ENCODE assay signal across 8 mouse cellular contexts in the genomic region with DNA sequence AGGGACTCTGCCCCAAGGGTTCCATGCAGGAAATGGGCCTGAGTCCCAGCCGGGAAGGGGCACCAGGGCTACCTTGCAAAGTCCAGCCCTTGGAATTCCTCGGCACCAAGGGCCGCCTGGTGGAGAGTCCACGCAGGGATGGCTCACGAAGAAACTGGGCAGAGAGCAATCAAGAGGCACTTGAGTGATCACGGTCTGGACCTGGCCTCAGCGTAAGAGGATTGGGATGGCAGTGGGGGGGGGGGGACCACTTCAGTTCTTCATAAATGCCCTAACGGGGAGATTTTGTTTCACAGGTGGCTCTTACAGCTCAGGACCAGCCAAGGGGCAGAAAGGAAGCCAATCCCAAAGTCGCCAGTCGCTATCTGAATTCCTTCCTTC. TPM values are rescaled to one million over a fixed set of nuclear protein-coding genes. Genes with fewer than 3 reads are reported as not detected.
DNase-seq lines count a peak whose midpoint lies in the region; ATAC-seq and TF ChIP-seq lines count a peak whose summit lies in the region.

No protein-coding gene starts in this region.

- H3K27me3 ChIP-seq in intestine, embryonic 16.5 days (replicated peaks; ENCODE audit: control insufficient read depth, insufficient read depth, low read length), result no peaks in the 10 kb centered on the region
- no peaks in the 10 kb centered on the region for H3K27me3 ChIP-seq in liver, postnatal 0 days (ENCODE audit: insufficient read depth, low read length)

- no peak for TF ChIP-seq EP300 in liver, postnatal 0 days (IDR thresholded peaks at IDR 0.05; ENCODE audit: low read depth)

- H3K36me3 ChIP-seq in intestine, embryonic 16.5 days (ENCODE audit: control insufficient read depth, insufficient read depth, low read length), result no peaks in the 10 kb centered on the region
- no peaks in the 10 kb centered on the region for H3K36me3 ChIP-seq in liver, postnatal 0 days (replicated peaks; ENCODE audit: insufficient read depth, low read length)

- peak overlapping the region; percentile 94 for H3K27ac ChIP-seq in intestine, embryonic 16.5 days (ENCODE audit: low read length)
- peak overlapping the region; percentile 58 for H3K27ac ChIP-seq in liver, postnatal 0 days (ENCODE audit: low read depth)

- H3K4me3 ChIP-seq in intestine, embryonic 16.5 days (ENCODE audit: low read length), result peak overlapping the region; percentile 12; the same call in 1 of the 2 replicates
- H3K4me3 ChIP-seq in liver, postnatal 0 days (ENCODE audit: low read depth, low read length), result no peak overlapping the region

- no peaks in the 10 kb centered on the region for H3K9me3 ChIP-seq in intestine, embryonic 16.5 days (ENCODE audit: control insufficient read depth, low read length)
- no peaks in the 10 kb centered on the region for H3K9me3 ChIP-seq in liver, postnatal 0 days (ENCODE audit: low read length)

- 9% methylated on average over 10 of the region's 10 CpGs for WGBS in intestine, embryonic 16.5 days
- 41% methylated on average over 10 of the region's 10 CpGs for WGBS in liver, postnatal 0 days (ENCODE audit: insufficient replicate concordance)

- H3K9ac ChIP-seq in intestine, embryonic 16.5 days (ENCODE audit: low read depth, low read length), result peak overlapping the region; percentile 67
- H3K9ac ChIP-seq in liver, postnatal 0 days (replicated peaks), result no peak overlapping the region

- no peak for ATAC-seq in intestine, embryonic 16.5 days
- ATAC-seq in liver, postnatal 0 days, result no peak
- ATAC-seq in frontal cortex, adult (ENCODE audit: low TSS enrichment), result no peak

- H3K4me2 ChIP-seq in intestine, embryonic 16.5 days (ENCODE audit: low read depth, low read length), result peak overlapping the region; percentile 56
- 0 out of 2 replicates have a peak overlapping the region, but pooled peaks have one; percentile 27 for H3K4me2 ChIP-seq in liver, postnatal 0 days (ENCODE audit: low read depth, low read length)

- TF ChIP-seq CTCF in liver, postnatal 0 days (IDR thresholded peaks at IDR 0.05; ENCODE audit: low read depth), result peak; percentile 22; the same call in 1 of the 2 replicates

- intact Hi-C loops in gastrocnemius, postnatal 14 days (cut with DNase I; ENCODE audit: low total_unique reads), result no loop called here

- peaks cover 41% of the 10 kb centered on the region for H3K4me1 ChIP-seq in intestine, embryonic 16.5 days (ENCODE audit: control insufficient read depth, insufficient read depth, low read length)
- peaks cover 20% of the 10 kb centered on the region for H3K4me1 ChIP-seq in liver, postnatal 0 days (ENCODE audit: insufficient read depth)

- DNase-seq in retina, embryonic 14.5 days (ENCODE audit: low spot score), result peak; percentile 43
- DNase-seq in retina, postnatal 1 day, result no peak
- no peak for DNase-seq in liver, postnatal 0 days
- DNase-seq in gastrocnemius, postnatal 14 days, result no peak
- DNase-seq in layer of hippocampus, adult 8-10 months (ENCODE audit: low spot score in 2 of 2), result no peak
- DNase-seq in urinary bladder, adult 2 months (ENCODE audit: low spot score), result no peak

RNA-seq across cellular contexts. Expression of gene Arhgef10l, which starts 41.7 kb away (rescaled TPM):
- 12.1 and 14.3 TPM in 2 replicates for polyA plus RNA-seq in intestine, embryonic 16.5 days (2015; fragmentation: Nextera tagmentation; extraction: Ambion mirVana)
- polyA plus RNA-seq in liver, postnatal 0 days (2015; fragmentation: Nextera tagmentation; extraction: Ambion mirVana), result 6.3 and 7.6 TPM in 2 replicates
- 10 to 100 TPM; 39.2 to 49.0 TPM for total RNA-seq in gastrocnemius, postnatal 14 days (2021)
- 10 to 100 TPM; 44.6 to 55.8 (median 46.7) TPM for total RNA-seq in layer of hippocampus, adult 8-10 months (2022)
- 30.0 and 30.8 TPM in 2 replicates for polyA plus RNA-seq in urinary bladder, adult 2 months (2012; rRNA removed)
